Mouse (Mus musculus): ENCODE measurements around the gene Lcn6. TPM values are rescaled to one million over a fixed set of nuclear protein-coding genes. Genes with fewer than 3 reads are reported as not detected.
"Not testable (repeated sequence)": the region's sequence is repeated elsewhere in the genome, so short reads cannot be mapped to it uniquely, and the experiment has no call there.

The Lcn6 gene
- total RNA-seq (2021), result not detected
- long read RNA-seq, experiment 1, result 0 reads
- long read RNA-seq, experiment 2, result 0 reads

DNA sequence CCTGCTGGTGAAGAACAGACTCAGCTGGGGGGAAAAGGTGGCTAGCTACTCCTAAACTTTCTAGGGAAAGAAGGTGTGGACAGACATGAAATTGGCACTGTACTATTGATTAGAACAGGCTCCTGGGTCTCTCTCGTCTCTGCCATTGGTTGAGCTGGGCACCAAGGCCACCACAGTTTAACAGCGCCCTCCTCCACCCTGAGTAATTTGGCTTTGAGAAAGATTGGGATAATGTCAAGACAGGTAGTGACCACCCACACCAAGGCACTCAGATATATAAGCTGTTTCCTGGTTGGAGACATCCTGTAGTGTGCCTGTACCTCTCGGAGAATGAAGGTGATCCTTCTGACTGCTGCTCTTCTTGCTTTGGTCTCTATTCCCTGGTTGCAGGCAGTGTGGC is at the start of gene Lcn6:
Gene Lcn6 (plus strand): TSS at position 301 of the 400 bp plus-strand sequence.
- DNase-seq, result no peak

- no peak for DNase-seq
Observed at GRCm38 (mm10) chr2:25627811-25628210, 48.8 kb upstream of the Lcn6 start, which contains the start of gene Fcna. Fcna (minus strand) TSS chr2:25628030.

- DNase-seq, result peak; percentile 42 to 53
Observed at GRCm38 (mm10) chr2:25628738-25629137, 47.8 kb upstream of the Lcn6 start.

GRCm38 (mm10) chr2:25633616-25634015 is 43.0 kb upstream of the Lcn6 start:
- peak; percentile 49 to 75 for DNase-seq

GRCm38 (mm10) chr2:25634046-25634445 is 42.5 kb upstream of the Lcn6 start:
- DNase-seq, result peak; percentile 41 to 59

DNA sequence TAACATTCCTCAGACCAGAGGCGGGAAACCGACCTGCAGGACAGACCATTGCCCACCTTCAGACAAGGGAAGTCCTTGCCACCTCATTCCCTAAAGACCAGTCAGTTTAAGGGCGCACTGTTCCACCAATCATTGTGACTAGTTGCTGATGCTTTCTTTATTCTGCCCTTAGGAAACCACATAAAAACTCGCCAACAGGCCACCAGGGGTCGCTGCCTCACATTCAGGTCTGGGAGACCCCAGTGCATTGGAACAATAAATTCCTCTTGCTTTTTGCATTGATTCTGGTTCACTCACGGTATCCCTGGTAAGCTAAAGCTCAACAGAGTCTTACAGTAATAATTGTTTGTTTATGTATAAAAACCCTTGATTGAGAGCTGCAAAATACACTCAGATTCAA is 36.7 kb upstream of the Lcn6 start:
- peak; percentile 66 to 74 for DNase-seq

GRCm38 (mm10) chr2:25652902-25653301 is 23.7 kb upstream of the Lcn6 start, which contains the start of gene Lcn8:
Lcn8 (plus strand) TSS chr2:25653120.
- DNase-seq, result no peak

DNA sequence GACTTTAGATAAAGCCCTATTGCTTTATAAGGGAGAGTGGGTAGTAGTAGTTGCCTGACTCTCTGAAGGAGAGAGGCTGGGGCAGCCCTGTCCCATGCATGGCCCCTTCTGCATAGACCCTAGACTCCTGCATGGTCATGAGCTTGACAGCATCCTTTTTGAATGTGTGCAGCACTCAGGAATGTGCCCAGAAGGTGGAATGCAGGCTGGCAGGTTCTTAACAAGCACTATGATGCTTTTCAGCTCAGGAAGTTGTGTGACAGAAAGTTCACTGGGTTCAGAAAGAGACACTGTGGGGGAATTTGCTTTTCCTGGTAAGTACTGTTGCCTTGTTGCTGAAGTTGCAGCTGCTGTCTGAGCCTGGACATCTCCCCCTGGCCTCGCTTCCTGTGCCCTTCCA is 22.1 kb upstream of the Lcn6 start:
- no peak for DNase-seq

DNA sequence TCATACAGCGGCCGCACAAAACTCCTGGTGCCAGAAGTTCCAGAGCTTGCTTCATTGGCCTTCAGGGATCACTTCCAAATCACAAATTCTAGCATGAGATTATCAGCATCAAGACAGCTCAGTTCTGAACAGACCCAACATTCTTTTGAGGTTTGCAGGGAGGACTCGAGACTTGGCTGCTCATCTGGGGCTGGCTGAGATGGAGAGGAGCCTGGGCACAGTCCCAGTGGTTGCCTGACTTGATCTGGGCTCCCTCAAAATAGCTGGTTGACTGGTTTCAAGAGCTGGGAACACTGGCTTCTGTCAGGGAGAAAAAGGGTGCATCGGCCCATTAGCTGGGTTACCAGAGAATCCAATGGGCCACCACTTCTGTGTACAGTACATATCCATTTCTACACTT is 19.9 kb upstream of the Lcn6 start:
- DNase-seq, result no peak

GRCm38 (mm10) chr2:25657246-25657645 is 19.3 kb upstream of the Lcn6 start:
- peak; percentile 62 to 66 for DNase-seq

- no peak for DNase-seq
Observed at GRCm38 (mm10) chr2:25657652-25658051, 18.9 kb upstream of the Lcn6 start, which contains the start of gene Lcn5. Lcn5 (plus strand) TSS chr2:25657952.

- DNase-seq, result peak; percentile 19 to 30
Observed at GRCm38 (mm10) chr2:25660279-25660678, 16.3 kb upstream of the Lcn6 start.

GRCm38 (mm10) chr2:25661245-25661970 is 15.2 kb upstream of the Lcn6 start:
- peak in 1 of 2 experiments; percentile 44 for DNase-seq

GRCm38 (mm10) chr2:25663511-25663910 is 13.1 kb upstream of the Lcn6 start:
- DNase-seq, result peak; percentile 83 to 84

DNA sequence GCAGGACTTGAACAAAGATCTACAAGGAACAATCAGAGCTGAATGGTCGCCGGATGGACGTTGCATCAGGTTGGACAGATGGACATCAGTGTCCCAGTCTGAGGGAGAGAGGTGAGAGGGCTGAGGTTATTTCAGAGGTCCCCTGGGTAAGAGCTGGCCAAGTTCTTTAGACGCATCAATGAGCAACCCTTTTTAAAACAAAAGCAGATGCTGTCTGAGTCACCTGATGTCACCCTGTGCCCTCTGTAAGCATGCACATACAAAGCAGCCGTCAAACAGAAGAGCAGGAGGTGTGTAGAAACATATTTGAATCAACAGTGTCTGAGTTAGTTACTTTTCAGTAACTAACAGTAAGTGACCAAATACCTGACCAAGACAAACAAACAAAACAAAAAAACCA is 12.5 kb upstream of the Lcn6 start:
- no peak for DNase-seq

GRCm38 (mm10) chr2:25666516-25666915 is 10.1 kb upstream of the Lcn6 start:
- no peak for DNase-seq

GRCm38 (mm10) chr2:25679559-25679958 is 3.0 kb downstream of the Lcn6 start:
- no peak for DNase-seq

DNA sequence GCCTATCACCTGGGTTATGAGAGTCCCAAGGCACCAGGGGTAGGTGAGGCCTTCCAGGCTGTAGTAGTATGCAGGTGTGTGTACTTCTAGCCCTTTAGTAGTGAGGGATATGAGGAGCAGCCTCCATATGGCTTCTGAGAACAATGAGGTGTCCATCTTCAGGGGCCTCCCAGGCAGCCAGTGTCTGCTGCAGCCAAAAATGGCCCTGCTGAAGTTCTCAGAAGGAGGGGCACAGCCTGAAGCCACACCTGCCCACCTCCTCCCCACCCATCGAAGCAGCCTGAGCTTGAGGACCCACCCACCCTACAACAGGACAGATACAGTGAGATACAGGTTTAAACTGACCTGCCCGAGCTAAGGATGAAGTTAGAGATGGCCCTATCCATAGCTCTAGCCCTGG is 5.8 kb downstream of the Lcn6 start, which contains the start of gene Lcn10:
Gene Lcn10 (plus strand): TSS at position 301 of the 400 bp plus-strand sequence.
- no peak for DNase-seq

DNA sequence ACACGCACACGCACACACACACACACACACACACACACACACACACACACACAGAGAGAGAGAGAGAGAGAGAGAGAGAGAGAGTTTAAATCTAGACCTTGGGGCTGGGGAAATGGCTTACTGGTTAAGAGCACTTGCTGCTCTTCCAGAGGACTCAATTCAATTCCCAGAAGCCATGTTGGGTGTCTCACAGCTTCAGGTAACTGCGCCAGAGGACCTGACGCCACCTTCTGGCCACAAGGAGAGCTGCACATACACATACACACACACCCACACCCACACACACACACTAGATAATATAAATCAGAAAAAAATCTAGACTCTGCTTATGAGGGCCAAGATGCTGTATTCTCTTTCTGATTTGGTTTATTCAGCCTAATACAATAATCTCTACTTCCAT is 10.4 kb downstream of the Lcn6 start:
- no peak for DNase-seq

DNA sequence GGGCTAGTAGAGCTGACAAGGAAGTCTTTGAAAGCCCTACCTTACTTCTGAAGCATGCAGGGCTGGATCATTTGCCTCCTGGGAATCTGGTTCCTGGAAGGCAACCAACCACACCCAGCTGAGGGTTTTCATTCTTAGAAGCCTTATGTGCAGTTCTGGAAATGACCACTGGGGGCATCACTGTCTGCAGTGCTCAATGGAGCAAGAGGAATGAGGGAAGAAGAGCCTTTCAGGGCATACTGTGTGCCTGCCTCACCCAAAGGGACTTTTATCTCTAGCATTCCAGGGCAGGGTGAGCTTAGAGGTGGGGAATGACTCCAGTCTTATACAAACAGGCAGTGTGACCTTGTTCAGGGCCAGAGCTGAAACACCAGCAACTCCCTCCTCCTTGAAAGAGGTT is 18.0 kb downstream of the Lcn6 start:
- DNase-seq, result peak; percentile 73 to 81

- DNase-seq, result peak; percentile 26 to 27
Observed at GRCm38 (mm10) chr2:25696951-25697350, 20.4 kb downstream of the Lcn6 start.

DNA sequence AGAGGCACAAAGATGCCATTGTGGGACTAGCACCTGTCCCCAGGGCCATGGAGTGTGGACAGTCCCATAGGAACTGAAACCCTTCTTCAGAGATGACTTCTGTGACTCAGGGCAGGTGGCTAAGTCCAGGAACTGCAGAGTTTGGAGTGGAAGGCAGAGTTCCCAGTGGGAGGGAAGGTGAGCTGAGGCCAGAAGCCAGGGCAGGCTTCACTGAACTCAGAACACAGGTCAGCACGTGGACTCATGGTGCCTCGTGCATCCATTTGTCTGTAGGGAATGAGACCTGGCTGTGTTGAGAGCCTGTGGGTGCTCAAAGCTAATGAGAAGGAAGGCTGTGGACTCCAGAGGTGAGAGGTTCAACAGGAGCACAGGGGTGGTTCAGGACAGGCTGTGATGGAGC is 22.1 kb downstream of the Lcn6 start:
- no peak for DNase-seq

DNA sequence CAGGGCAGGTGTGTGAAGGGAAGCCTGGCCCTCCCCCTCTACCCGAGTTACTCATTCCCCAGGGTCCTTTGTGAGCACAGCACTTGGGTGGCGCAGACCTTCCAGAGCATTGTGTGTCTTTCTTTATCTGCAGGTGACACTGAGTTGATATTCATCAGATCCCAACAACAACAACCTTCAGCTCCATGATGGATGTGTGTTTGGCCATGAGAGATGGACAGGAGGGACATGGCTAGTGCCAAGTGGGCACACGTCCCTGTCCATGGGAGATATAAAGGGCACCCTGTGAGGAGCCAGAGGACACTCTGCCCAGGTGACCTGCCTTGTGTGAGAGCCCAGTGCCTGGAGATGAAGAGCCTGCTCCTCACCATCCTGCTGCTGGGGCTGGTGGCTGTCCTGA is 23.2 kb downstream of the Lcn6 start, which contains the start of gene Obp2a:
Gene Obp2a (plus strand): TSS at position 301 of the 400 bp plus-strand sequence.
- not testable (repeated sequence) for DNase-seq

GRCm38 (mm10) chr2:25701001-25701400 is 24.4 kb downstream of the Lcn6 start:
- DNase-seq, result no peak

Measured in adrenal gland, postnatal 36 days (tissue).